Mouse (Mus musculus): ENCODE measurements at regions not wholly inside any gene's neighbourhood (a gene's known extent, or its start where the extent isn't known, plus 50 kb on each side); places are given as distances from the start of the nearest gene placed in this dataset.

- WGBS, result 64% methylated on average over 6 of the region's 6 CpGs
- no peak overlapping the region for H3K4me3 ChIP-seq (ENCODE audit: control insufficient read depth in 1 of 2, insufficient read depth in 1 of 2, low read depth in 1 of 2, low read length in 2 of 2)
- H3K27me3 ChIP-seq (ENCODE audit: control insufficient read depth, insufficient read depth, low read length), result no peaks in the 10 kb centered on the region; the same call in 1 of the 2 replicates
- H3K36me3 ChIP-seq (ENCODE audit: control insufficient read depth, insufficient read depth, low read length), result no peaks in the 10 kb centered on the region
- peaks cover 7 to 16% of the 10 kb centered on the region in 2 experiments for H3K4me1 ChIP-seq (ENCODE audit: control insufficient read depth in 2 of 2, insufficient read depth in 2 of 2, low read length in 2 of 2)
- H3K27ac ChIP-seq (replicated peaks in 1 of 2; ENCODE audit: control insufficient read depth in 1 of 2, insufficient read depth in 1 of 2, low read depth in 2 of 2, low read length in 2 of 2), result no peak overlapping the region
- no peak for ATAC-seq (ENCODE audit: insufficient number of reproducible peaks, insufficient read depth, low FRiP score, low read depth)
- 0 out of 2 replicates have a peak, but pooled peaks cover 6% of the 10 kb centered on the region for H3K9me3 ChIP-seq (ENCODE audit: control insufficient read depth, low read length)
- H3K9ac ChIP-seq (ENCODE audit: low read length), result no peak overlapping the region
- no peak overlapping the region for H3K4me2 ChIP-seq (ENCODE audit: low read length)
Observed at GRCm38 (mm10) chr8:87273328-87273727, 199.1 kb downstream of the Cbln1 start.

GRCm38 (mm10) chr8:87270525-87271187 lies 201.8 kb downstream of the Cbln1 start:
- WGBS, result 89% methylated on average over 3 of the region's 3 CpGs
- Histone ChIP-seq H3K4me3 (ENCODE audit: control insufficient read depth in 1 of 2, insufficient read depth in 1 of 2, low read depth in 1 of 2, low read length in 2 of 2) (no peak overlapping the region), H3K27me3 (ENCODE audit: control insufficient read depth, insufficient read depth, low read length) (no peaks in the 10 kb centered on the region; the same call in 1 of the 2 replicates), H3K9me3 (ENCODE audit: control insufficient read depth, low read length) (no peaks in the 10 kb centered on the region), H3K36me3 (ENCODE audit: control insufficient read depth, insufficient read depth, low read length) (no peaks in the 10 kb centered on the region), H3K9ac (ENCODE audit: low read length) (no peak overlapping the region), H3K4me1 (ENCODE audit: control insufficient read depth in 2 of 2, insufficient read depth in 2 of 2, low read length in 2 of 2) (peaks cover 2 to 12% of the 10 kb centered on the region in 2 experiments), H3K27ac (replicated peaks in 1 of 2; ENCODE audit: control insufficient read depth in 1 of 2, insufficient read depth in 1 of 2, low read depth in 2 of 2, low read length in 2 of 2) (no peak overlapping the region), H3K4me2 (ENCODE audit: low read length) (no peak overlapping the region)
- ATAC-seq (ENCODE audit: insufficient number of reproducible peaks, insufficient read depth, low FRiP score, low read depth), result no peak

- H3K27ac ChIP-seq (replicated peaks in 1 of 2; ENCODE audit: control insufficient read depth in 1 of 2, insufficient read depth in 1 of 2, low read depth in 2 of 2, low read length in 2 of 2), result no peak overlapping the region
- no peaks in the 10 kb centered on the region for H3K9me3 ChIP-seq (ENCODE audit: control insufficient read depth, low read length)
- H3K4me3 ChIP-seq (ENCODE audit: control insufficient read depth in 1 of 2, insufficient read depth in 1 of 2, low read depth in 1 of 2, low read length in 2 of 2), result no peak overlapping the region
- H3K27me3 ChIP-seq (ENCODE audit: control insufficient read depth, insufficient read depth, low read length), result no peaks in the 10 kb centered on the region; the same call in 1 of the 2 replicates
- H3K9ac ChIP-seq (ENCODE audit: low read length), result no peak overlapping the region
- H3K36me3 ChIP-seq (ENCODE audit: control insufficient read depth, insufficient read depth, low read length), result no peaks in the 10 kb centered on the region
- no peaks in the 10 kb centered on the region for H3K4me1 ChIP-seq (ENCODE audit: control insufficient read depth in 2 of 2, insufficient read depth in 2 of 2, low read length in 2 of 2)
- H3K4me2 ChIP-seq (ENCODE audit: low read length), result no peak overlapping the region
- no peak for ATAC-seq (ENCODE audit: insufficient number of reproducible peaks, insufficient read depth, low FRiP score, low read depth)
Observed at GRCm38 (mm10) chr8:87268159-87268558, 204.2 kb downstream of the Cbln1 start.

- Histone ChIP-seq H3K27me3 (ENCODE audit: control insufficient read depth, insufficient read depth, low read length) (no peaks in the 10 kb centered on the region), H3K4me3 (ENCODE audit: control insufficient read depth in 1 of 2, insufficient read depth in 1 of 2, low read depth in 1 of 2, low read length in 2 of 2) (no peak overlapping the region), H3K4me2 (ENCODE audit: low read length) (no peak overlapping the region), H3K36me3 (ENCODE audit: control insufficient read depth, insufficient read depth, low read length) (no peaks in the 10 kb centered on the region), H3K9me3 (ENCODE audit: control insufficient read depth, low read length) (no peaks in the 10 kb centered on the region), H3K4me1 (ENCODE audit: control insufficient read depth in 2 of 2, insufficient read depth in 2 of 2, low read length in 2 of 2) (no peaks in the 10 kb centered on the region), H3K9ac (ENCODE audit: low read length) (no peak overlapping the region), H3K27ac (replicated peaks in 1 of 2; ENCODE audit: control insufficient read depth in 1 of 2, insufficient read depth in 1 of 2, low read depth in 2 of 2, low read length in 2 of 2) (no peak overlapping the region)
- no peak for ATAC-seq (ENCODE audit: insufficient number of reproducible peaks, insufficient read depth, low FRiP score, low read depth)
- 61% methylated on average over 2 of the region's 2 CpGs for WGBS
Observed at GRCm38 (mm10) chr8:87264999-87265398, 207.4 kb downstream of the Cbln1 start.

- Histone ChIP-seq H3K4me1 (ENCODE audit: control insufficient read depth in 2 of 2, insufficient read depth in 2 of 2, low read length in 2 of 2) (no peaks in the 10 kb centered on the region), H3K4me3 (ENCODE audit: control insufficient read depth in 1 of 2, insufficient read depth in 1 of 2, low read depth in 1 of 2, low read length in 2 of 2) (no peak overlapping the region), H3K27me3 (ENCODE audit: control insufficient read depth, insufficient read depth, low read length) (no peaks in the 10 kb centered on the region), H3K27ac (replicated peaks in 1 of 2; ENCODE audit: control insufficient read depth in 1 of 2, insufficient read depth in 1 of 2, low read depth in 2 of 2, low read length in 2 of 2) (no peak overlapping the region), H3K9me3 (ENCODE audit: control insufficient read depth, low read length) (peaks cover 3% of the 10 kb centered on the region; the same call in 1 of the 2 replicates), H3K36me3 (ENCODE audit: control insufficient read depth, insufficient read depth, low read length) (no peaks in the 10 kb centered on the region), H3K9ac (ENCODE audit: low read length) (no peak overlapping the region), H3K4me2 (ENCODE audit: low read length) (no peak overlapping the region)
- ATAC-seq (ENCODE audit: insufficient number of reproducible peaks, insufficient read depth, low FRiP score, low read depth), result no peak
- WGBS, result 85% methylated on average over 2 of the region's 2 CpGs
Observed at GRCm38 (mm10) chr8:87260305-87260704, 212.1 kb downstream of the Cbln1 start.

GRCm38 (mm10) chr8:87242681-87243080 lies 229.7 kb downstream of the Cbln1 start:
- Histone ChIP-seq H3K27me3 (ENCODE audit: control insufficient read depth, insufficient read depth, low read length) (no peaks in the 10 kb centered on the region), H3K9me3 (ENCODE audit: control insufficient read depth, low read length) (no peaks in the 10 kb centered on the region), H3K36me3 (ENCODE audit: control insufficient read depth, insufficient read depth, low read length) (no peaks in the 10 kb centered on the region), H3K4me3 (ENCODE audit: control insufficient read depth in 1 of 2, insufficient read depth in 1 of 2, low read depth in 1 of 2, low read length in 2 of 2) (no peak overlapping the region), H3K4me2 (ENCODE audit: low read length) (no peak overlapping the region), H3K4me1 (ENCODE audit: control insufficient read depth in 2 of 2, insufficient read depth in 2 of 2, low read length in 2 of 2) (no peaks in the 10 kb centered on the region), H3K27ac (replicated peaks in 1 of 2; ENCODE audit: control insufficient read depth in 1 of 2, insufficient read depth in 1 of 2, low read depth in 2 of 2, low read length in 2 of 2) (no peak overlapping the region), H3K9ac (ENCODE audit: low read length) (no peak overlapping the region)
- ATAC-seq (ENCODE audit: insufficient number of reproducible peaks, insufficient read depth, low FRiP score, low read depth), result no peak
- WGBS, result 65% methylated on average over 2 of the region's 2 CpGs

GRCm38 (mm10) chr8:87237181-87237580 lies 235.2 kb downstream of the Cbln1 start:
- peaks cover 0 to 4% of the 10 kb centered on the region in 2 experiments; a peak in 2 of 4 replicates for H3K4me1 ChIP-seq (ENCODE audit: control insufficient read depth in 2 of 2, insufficient read depth in 2 of 2, low read length in 2 of 2)
- H3K27ac ChIP-seq (replicated peaks in 1 of 2; ENCODE audit: control insufficient read depth in 1 of 2, insufficient read depth in 1 of 2, low read depth in 2 of 2, low read length in 2 of 2), result no peak overlapping the region
- H3K9ac ChIP-seq (ENCODE audit: low read length), result no peak overlapping the region
- no peak overlapping the region for H3K4me3 ChIP-seq (ENCODE audit: control insufficient read depth in 1 of 2, insufficient read depth in 1 of 2, low read depth in 1 of 2, low read length in 2 of 2)
- H3K4me2 ChIP-seq (ENCODE audit: low read length), result no peak overlapping the region
- no peaks in the 10 kb centered on the region for H3K27me3 ChIP-seq (ENCODE audit: control insufficient read depth, insufficient read depth, low read length)
- no peaks in the 10 kb centered on the region for H3K36me3 ChIP-seq (ENCODE audit: control insufficient read depth, insufficient read depth, low read length)
- no peaks in the 10 kb centered on the region for H3K9me3 ChIP-seq (ENCODE audit: control insufficient read depth, low read length)
- no peak for ATAC-seq (ENCODE audit: insufficient number of reproducible peaks, insufficient read depth, low FRiP score, low read depth)
- WGBS, result 83% methylated on average over 6 of the region's 7 CpGs

- H3K9ac ChIP-seq (ENCODE audit: low read length), result no peak overlapping the region
- no peak overlapping the region for H3K4me3 ChIP-seq (ENCODE audit: control insufficient read depth in 1 of 2, insufficient read depth in 1 of 2, low read depth in 1 of 2, low read length in 2 of 2)
- 84% methylated on average over 11 of the region's 11 CpGs for WGBS
- peaks cover 0 to 4% of the 10 kb centered on the region in 2 experiments; a peak in 2 of 4 replicates for H3K4me1 ChIP-seq (ENCODE audit: control insufficient read depth in 2 of 2, insufficient read depth in 2 of 2, low read length in 2 of 2)
- H3K36me3 ChIP-seq (ENCODE audit: control insufficient read depth, insufficient read depth, low read length), result no peaks in the 10 kb centered on the region
- no peaks in the 10 kb centered on the region for H3K9me3 ChIP-seq (ENCODE audit: control insufficient read depth, low read length)
- H3K27me3 ChIP-seq (ENCODE audit: control insufficient read depth, insufficient read depth, low read length), result no peaks in the 10 kb centered on the region
- H3K27ac ChIP-seq (replicated peaks in 1 of 2; ENCODE audit: control insufficient read depth in 1 of 2, insufficient read depth in 1 of 2, low read depth in 2 of 2, low read length in 2 of 2), result no peak overlapping the region
- H3K4me2 ChIP-seq (ENCODE audit: low read length), result no peak overlapping the region
- ATAC-seq (ENCODE audit: insufficient number of reproducible peaks, insufficient read depth, low FRiP score, low read depth), result no peak
Observed at GRCm38 (mm10) chr8:87236438-87236837, 236.0 kb downstream of the Cbln1 start.

All from heart, embryonic 14.5 days (tissue).